Mouse (Mus musculus): ENCODE data around the gene Rbm47. TPM values are rescaled to one million over a fixed set of nuclear protein-coding genes. Genes with fewer than 3 reads are reported as not detected.

Gene Rbm47
- total RNA-seq, 2 experiments from 2014 or later: 0.83 to 0.96 TPM

DNA sequence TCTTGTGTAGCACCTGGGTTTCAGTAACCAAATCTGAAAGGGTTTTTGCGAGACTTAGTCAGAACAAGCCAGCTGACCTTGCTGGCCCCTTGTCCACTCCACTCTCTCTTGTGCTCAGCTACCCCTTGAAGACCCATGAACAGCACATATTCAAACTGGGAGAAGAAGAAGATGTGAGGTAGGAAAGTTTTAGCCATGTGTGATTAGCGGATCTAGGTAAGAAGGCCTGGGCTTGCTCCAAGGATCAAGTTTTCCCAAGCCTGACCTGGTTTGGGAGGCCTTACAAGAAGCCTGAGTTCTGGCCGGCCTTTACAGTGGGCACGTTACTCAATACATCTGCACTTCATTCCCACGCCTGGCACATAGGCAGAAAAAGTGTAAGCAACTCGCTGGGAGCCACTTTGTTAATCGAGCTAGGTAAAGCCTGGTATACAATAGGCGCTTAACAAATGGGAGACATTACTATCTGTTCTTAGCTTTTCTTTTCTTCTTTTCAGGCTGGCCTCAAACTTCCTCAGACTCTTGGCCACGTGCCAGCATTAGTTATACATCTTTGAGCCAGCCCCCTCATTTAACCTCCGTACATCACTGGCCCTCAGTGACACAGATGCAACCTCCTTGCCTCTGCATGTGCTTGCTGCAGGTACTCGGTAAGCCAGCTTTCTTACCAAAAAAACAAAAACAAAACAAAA, 37.6 kb downstream of the Rbm47 start:
- DNase-seq: no peak
- intact Hi-C loops (cut with DNase I): no loop called here

DNA sequence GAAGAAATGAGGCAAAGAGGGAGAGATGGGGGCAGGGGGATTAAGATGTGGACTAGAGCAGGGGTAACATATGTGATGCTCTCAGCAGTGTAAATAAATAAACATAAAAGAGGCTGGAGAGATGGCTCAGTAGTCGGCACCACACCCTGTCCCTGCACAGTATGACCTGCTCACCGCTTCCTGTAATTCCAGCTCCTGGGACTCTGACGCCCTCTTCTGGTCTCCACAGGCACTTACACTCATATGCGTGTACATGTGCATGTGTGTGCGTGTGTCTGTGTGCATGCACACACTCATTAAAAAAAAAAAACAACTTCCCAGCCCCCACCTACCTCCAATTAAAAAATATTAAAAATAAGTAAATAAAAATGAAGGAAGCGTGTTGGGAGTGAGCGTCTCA, 38.3 kb downstream of the Rbm47 start:
- intact Hi-C loops (cut with DNase I): no loop called here
- no peak for DNase-seq

DNA sequence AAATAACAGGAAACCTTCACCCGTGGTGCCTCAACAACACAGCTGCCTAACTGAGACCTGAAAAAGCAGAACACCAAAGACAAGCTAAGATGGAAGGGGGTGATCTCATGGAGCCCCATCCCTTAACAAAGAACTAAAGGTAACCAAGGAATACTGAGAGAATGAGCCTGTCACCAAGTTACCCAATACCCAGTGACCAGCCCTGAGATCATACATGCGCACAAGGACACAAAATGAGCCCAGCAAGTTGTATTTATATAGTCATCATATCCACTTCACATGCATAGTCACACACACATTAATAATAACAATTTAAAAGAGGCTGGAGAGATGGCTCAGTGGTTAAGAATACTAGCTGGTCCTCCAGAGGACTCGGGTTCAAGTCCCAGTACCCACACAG, 44.0 kb downstream of the Rbm47 start:
- DNase-seq: no peak
- intact Hi-C loops (cut with DNase I): no loop called here

DNA sequence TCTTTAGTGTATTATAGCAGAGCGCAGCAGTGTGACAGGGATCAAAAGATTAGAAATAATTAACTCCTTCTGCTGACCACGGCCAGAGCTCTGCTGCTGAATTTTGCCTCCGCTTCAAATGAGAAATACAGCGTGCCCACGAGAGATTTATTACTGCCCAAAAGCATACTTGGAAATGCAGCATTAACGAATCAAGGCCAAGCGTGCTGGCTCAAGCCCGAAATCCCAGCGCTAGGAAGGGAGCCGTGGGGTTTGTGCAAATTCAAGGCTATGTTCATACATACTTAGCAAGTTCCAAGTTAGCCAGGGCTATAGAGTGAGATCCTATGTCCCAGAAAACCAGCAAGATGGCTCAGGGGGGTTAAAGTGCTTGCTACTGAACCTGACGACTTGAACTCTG, 47.5 kb downstream of the Rbm47 start:
- intact Hi-C loops (cut with DNase I): no loop called here
- DNase-seq: no peak

DNA sequence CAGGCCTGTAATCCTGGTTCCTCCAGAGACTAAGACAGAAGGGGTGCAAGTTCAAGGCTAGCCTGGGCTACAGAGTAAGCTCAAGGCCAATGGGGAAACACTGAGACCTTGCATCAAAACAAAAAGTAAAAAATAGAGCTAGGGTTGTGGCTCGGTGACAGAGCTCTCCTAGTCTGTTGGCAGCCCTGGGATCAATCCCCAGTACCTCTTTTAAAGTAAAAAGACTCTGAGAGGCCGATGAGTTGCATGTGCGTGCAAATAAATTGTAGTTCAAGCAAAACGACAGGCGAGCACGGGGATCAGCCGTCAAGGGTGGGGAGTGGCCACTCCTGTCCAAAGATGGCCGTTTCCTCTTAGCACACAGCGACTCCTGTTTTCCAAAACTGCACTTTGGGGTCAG, 48.0 kb downstream of the Rbm47 start:
- DNase-seq: no peak
- intact Hi-C loops (cut with DNase I): no loop called here

DNA sequence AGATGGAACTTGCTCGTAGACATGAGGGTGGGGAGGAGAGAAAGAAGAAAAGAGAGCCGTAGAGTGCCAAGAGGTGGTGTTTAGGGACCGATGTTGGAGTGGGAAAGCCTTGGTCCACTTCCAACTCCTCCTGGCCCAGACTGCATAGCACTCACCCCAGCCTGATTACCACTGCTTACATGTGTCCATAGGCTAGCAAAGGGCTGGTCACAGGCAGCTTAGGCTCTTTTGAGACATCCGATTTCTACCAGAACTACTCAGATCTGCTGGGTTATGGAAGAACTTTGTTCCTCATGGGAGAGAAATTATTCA, 48.9 kb downstream of the Rbm47 start:
- peak; percentile 13 for DNase-seq
- intact Hi-C loops (cut with DNase I): no loop called here

DNA sequence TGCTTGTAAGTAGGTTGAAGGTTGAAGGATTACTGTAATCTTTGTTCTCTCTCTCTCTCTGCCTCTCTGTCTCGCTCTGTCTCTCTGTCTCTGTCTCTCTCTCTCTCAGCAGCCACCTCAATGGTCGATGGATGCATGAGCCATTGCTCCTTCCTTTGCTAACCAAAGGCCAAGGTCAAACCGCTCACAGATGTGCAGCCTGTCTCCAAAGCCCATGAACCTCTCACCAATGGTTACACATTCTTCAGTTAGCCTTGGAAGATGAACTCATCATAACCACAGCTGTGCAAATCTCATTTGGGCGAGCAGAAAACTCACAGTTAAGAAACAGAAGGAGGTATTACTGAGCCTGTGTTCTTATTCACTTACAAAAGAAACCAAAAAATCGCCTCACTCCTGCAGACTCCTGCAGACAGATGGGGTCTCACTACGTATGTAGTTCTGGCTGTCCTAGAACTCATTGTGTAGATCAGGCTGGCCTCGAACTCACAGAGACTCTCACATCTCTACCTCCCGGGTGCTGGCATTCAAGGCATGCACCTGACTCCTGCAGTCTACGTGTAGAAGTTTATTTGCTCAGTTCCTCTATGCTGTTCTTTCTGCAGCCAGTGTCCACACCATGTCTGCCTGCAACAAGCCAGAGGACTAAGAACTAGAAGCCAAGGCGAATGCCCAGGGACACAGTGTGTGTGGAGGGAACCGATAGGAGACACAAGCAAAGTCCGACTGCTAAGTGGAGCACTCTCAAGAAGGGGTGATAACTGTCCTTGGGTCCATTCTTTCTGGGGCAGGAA, 49.4 kb downstream of the Rbm47 start:
- intact Hi-C loops (cut with DNase I): no loop called here
- no peak for DNase-seq

DNA sequence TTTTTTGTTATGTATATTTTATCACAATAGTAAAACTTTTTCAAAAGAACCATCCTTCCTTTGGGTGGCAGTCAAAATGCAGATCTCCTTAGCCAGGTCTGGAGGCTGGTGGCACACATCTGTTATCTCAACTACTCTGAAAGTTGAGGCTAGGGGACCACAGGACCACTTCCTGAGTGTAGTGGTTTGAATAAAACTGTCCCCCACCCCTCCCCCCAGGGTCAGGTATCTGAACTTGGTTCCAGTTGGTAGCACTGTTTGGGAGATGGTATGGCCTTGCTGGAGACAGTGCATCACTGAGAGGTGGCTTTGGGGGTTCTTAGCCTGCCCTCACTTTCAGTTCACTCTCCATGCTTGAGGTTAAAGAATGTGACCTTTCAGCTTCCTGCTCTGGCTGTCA, 51.7 kb downstream of the Rbm47 start:
- no peak for DNase-seq
- intact Hi-C loops (cut with DNase I): no loop called here

DNA sequence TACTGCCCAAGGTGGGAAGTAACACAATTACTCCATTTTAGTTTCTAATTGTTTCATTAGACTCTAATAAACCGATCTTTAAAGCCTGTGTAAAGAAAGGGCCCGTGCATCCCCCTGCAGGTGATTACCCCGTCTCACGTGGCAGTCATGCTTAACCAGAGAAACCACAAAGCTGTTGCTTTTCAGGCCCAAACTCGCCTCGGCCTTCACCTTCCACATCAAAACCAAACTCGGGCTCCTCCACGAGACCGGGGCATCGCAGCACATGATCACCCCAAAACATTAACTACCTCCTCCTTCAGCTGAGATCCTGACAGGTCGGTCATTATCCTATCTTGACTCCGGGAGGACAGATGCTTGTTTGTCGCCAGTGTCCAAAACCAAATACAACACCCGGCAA, 58.2 kb downstream of the Rbm47 start:
- intact Hi-C loops (cut with DNase I): no loop called here
- no peak for DNase-seq

DNA sequence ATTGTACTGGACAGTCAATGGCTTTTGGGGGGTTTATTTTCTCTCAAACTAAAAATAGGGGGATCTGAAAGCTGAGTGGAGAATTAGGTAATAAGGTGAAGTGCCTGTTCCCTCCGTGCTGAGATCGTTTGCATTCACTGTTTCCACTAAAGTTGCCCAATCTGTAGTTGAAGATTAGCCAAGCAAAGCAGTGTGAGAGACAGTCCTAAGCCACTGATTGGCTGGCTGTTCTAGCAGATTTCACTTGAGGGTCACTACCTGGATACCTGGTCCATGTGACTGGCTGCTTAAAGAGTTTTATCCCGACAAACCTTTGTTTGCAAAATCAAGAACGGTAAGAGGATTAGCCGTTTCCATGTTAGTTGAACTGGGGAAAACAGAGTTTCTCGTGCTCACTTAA, 58.7 kb downstream of the Rbm47 start:
- intact Hi-C loops (cut with DNase I): no loop called here
- DNase-seq: no peak

DNA sequence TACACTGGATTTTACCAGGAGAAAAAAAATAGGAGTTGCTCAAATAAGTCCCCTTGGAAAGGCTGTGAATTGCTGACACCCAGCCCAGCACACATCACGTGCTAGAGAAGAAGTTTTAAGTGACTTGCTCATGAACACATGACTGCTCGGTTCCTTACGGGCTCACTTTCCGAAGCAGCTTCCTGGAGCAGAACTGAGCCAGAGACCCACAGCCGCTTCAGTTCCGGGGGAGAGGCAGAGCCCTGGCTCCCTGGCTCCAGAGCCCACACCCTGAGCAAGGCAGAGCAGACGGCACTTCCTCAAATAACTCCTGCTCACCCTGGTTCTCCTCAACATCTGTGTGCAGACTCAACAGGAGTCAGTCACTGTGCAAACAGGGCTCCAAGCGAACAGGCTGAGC, 60.9 kb downstream of the Rbm47 start:
- intact Hi-C loops (cut with DNase I): no loop called here

DNA sequence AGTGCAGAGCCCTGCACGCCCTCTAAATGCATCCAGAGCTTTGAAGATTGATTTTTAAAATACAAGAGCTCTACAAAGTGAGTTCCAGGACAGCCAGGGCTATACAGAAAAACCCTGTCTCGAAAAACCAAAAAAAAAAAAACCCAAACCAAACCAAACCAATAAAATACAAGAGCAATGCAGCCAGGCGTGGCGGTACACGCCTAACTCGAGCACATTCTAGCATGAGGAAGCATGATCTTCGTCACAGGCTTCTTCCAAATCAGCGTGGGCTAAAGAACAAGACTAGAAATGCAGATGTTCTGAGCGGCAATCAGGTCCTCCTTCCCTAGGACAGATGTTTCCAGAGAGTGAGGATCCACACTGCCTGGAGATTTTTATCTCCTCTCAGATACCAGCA, 66.5 kb downstream of the Rbm47 start:
- intact Hi-C loops (cut with DNase I): no loop called here
- DNase-seq: no peak

More for the DNA sequence above, 60.9 kb downstream of the Rbm47 start:
- no peak for DNase-seq

DNA sequence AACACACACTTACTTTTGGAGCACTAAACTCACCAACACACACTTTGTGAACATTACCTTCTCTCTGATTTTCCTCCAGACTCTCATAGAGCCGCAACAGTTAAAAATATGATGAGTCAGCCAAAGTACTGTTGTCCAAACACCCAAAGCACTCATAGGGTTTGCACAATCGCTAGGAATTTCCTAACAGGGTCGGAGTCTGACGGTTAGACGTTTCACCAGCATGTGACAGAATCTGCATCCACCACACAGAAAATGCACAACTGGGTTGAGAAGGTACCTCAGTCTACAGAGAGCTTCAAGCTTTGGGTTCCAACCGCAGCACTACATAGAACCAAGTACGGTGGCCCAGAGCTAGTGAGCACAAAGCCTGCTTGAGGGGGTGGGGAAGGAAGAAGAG, 67.0 kb downstream of the Rbm47 start:
- intact Hi-C loops (cut with DNase I): no loop called here
- no peak for DNase-seq

DNA sequence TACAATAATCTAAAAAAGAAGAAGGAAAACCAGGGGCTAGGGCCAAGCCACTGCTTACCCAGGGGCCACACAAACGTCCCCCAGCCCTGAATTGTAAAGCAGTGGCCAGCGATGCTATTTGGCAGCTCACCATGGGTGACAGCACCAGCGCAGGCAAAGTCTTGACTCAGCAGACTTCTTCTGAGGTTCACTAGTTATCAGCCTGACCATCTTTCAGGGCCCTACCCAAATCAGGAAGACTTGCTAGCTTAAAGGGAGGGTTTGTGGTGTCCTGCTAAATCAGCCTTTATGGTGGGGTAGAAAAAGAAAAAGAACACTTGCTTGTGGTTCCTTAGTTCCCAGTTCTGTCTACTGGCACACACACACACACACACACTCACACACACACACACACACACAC, 67.6 kb downstream of the Rbm47 start:
- intact Hi-C loops (cut with DNase I): no loop called here
- DNase-seq: no peak

DNA sequence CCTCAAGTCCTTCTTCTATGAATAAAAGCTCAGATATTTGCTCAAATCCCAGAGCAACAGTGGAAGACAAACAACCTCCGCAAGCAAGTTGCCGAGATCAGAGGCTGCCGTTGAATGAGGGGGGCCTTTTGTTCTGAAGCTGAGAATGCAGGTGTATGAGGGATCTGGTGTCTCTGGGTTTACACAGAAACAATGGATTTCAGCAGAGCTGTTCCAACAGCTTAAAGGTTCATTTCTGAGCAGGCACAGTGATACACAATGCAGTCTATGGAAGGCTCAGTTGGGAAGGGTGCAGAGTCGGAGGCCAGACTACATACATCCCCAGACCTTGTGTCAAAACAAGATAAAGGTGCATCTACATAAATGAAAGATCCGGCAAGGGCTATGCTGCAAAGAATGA, 69.5 kb downstream of the Rbm47 start:
- DNase-seq: no peak

DNA sequence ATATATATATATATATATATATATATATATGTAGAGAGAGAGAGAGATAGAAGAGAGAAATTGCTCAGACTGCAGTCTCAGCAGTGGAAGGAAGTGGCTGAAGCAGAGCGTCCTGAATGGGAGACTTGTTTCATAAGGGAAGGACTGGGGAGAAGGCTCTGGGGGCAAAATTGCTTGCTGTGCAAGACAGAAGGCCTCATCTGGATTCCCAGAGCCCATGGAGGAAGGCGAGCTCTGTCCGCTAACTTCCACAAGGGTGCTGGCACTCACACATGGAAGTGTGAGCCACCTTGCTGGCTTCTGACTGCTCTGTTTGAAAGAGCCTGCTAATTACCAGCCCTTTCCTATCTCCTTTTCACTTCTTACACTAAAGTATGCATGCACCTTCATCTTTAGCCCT, 70.1 kb downstream of the Rbm47 start:
- intact Hi-C loops (cut with DNase I): no loop called here
- no peak for DNase-seq

More for the DNA sequence above, 69.5 kb downstream of the Rbm47 start:
- intact Hi-C loops (cut with DNase I): no loop called here

DNA sequence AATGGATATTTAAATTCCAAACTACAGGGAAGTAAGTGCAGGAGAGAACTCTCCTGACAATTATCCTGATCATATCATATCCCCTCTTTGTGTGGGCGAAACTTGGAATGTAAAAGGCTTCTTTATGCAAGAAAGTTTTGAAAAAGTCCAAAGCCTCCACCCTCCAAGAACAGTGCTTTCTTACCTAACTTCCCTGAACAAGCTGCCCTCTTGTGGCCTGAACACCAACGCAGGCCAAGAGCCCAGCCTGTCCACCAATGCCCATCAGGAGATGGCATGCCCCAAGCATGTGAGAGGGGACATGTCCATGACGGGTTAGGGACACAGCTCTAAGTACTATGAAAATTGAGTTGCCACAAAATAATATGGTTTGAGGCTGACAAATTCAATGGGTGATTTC, 71.3 kb downstream of the Rbm47 start:
- intact Hi-C loops (cut with DNase I): no loop called here

DNA sequence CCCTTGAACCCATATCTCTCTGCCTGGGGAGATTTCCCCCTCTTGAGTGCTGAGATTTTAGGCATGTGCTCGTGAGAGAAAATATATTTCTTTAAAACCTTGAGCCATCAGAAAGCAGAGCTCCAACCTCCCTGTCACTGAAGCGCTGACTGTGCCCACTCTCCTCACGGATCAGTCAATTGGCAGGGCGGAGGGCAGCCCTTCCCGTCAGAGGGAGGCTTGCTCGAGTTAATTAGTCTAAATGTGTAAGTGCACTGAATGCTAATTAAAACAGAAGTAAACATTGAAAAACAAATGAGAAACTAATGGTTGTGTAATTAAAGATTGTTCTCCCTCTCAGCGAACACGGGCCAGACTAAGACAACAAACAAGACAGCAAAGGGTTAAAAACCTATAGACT, 72.6 kb downstream of the Rbm47 start:
- intact Hi-C loops (cut with DNase I): no loop called here
- DNase-seq: no peak

More for the DNA sequence above, 71.3 kb downstream of the Rbm47 start:
- no peak for DNase-seq

DNA sequence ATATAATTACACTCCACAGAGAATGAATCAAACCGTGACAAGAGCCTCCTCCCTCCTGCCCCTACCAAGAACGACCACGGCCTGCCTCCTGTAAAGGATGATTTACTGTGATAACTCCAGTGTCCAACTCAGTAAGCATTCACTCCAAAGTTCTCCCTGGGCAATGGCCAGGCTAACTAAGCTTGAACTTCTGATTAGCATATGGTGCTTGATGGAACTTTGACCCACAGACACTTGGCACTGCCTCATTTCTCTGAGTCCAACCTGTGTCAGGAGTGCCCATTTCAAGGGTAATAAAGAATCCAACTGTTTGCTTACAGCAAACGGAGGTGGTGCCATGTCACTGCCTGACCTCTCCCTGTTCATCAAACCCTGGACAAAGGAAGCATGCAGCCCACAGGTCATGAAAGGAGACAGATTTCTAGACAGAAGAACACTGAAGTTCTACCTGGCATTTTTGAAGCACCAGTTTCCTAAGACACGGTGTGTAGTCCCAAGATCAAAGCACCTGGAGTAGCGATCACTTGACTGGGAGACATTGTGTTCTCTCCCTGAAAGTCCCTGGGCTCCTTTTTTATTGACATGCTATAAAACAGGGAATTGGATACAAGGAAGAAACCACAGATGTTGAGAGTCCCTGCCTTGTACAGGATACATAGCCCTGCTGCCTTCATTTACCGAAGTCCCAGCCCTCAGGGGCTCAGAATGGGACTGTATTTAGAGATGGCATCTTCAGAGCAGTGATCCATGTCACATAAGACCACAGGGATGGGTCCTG, 74.6 kb downstream of the Rbm47 start:
- no peak for DNase-seq
- intact Hi-C loops (cut with DNase I): no loop called here

DNA sequence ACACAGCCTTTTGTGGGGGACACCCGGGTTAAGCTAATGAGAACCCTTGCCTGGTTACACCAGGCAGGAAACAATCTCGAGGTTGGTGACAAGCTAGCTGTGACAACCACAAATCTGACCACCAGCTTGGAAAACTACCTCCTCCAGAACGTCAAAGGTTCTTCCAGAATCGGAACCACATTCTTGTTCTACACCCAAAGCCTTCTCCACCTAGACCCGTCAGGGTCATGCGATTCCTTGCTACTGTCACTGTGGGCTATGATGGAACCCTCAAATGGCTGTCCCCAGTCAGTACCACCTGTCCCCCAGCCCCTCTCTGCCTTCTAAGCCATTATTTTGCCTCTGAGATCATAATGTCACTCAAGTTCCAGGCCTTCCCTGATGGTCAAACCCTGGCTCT, 76.8 kb downstream of the Rbm47 start:
- intact Hi-C loops (cut with DNase I): no loop called here
- DNase-seq: no peak

DNA sequence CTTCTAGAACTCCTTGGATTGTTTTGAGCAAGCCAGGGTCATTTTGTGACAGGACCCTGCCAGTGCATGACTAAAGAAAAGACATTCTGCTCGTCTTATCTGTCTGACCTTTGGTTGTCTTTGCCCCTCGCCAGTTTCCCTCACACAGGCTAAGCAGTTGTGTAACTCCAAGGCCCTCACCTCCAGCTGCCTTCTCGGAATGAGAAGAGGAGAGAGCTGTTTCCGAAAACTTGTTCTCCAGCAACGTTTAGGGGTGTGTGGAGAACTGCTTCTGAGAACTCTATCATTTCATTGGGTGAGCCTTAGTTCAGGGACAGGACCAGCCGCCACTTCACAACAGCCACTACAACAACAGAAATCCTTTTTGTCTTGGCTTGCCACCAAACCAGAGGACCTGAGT, 77.8 kb downstream of the Rbm47 start:
- intact Hi-C loops (cut with DNase I): no loop called here
- DNase-seq: no peak

DNA sequence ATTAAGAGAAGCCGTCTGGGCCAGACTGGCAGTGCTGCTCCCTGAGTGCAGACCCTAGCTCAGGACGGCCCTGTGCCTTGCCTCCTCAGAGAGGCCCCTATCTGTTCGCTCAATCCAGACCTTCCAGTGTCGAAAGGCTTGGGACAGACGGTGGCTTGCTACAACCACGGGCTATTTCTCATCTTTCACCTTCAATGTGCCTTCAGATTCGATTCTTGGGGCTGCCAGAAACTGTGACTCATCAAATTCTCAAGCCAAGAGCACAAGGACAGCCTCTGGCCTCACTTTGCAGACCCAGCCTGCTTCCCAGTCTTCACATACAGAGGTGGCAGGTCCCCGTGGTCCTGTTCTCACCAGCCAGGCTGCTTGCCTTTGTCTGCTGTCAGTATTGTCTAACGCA, 82.9 kb downstream of the Rbm47 start:
- intact Hi-C loops (cut with DNase I): no loop called here
- DNase-seq: no peak

All from left cerebral cortex, postnatal 4 days (tissue).